Mouse (Mus musculus): ENCODE data around the gene Mical2. TPM values are rescaled to one million over a fixed set of nuclear protein-coding genes. Genes with fewer than 3 reads are reported as not detected.

The Mical2 gene
- polyA plus RNA-seq, 1 experiment: 4.8 TPM

GRCm38 (mm10) chr7:112304382-112304781 lies 78.7 kb downstream of the Mical2 start:
- peak; percentile 37 for DNase-seq (ENCODE audit: low read depth)
- TF ChIP-seq POLR2A (IDR thresholded peaks at IDR 0.05; ENCODE audit: borderline replicate concordance, extremely low read depth, insufficient read depth, insufficient read length, poor library complexity, severe bottlenecking) (no peak), CTCF (IDR thresholded peaks at IDR 0.05; ENCODE audit: borderline replicate concordance, extremely low read depth, insufficient read depth, insufficient read length) (no peak)

GRCm38 (mm10) chr7:112309289-112310016 lies 83.8 kb downstream of the Mical2 start:
- TF ChIP-seq CTCF (IDR thresholded peaks at IDR 0.05; ENCODE audit: borderline replicate concordance, extremely low read depth, insufficient read depth, insufficient read length) (no peak), POLR2A (IDR thresholded peaks at IDR 0.05; ENCODE audit: borderline replicate concordance, extremely low read depth, insufficient read depth, insufficient read length, poor library complexity, severe bottlenecking) (no peak)
- DNase-seq (ENCODE audit: low read depth): peak; percentile 50

DNA sequence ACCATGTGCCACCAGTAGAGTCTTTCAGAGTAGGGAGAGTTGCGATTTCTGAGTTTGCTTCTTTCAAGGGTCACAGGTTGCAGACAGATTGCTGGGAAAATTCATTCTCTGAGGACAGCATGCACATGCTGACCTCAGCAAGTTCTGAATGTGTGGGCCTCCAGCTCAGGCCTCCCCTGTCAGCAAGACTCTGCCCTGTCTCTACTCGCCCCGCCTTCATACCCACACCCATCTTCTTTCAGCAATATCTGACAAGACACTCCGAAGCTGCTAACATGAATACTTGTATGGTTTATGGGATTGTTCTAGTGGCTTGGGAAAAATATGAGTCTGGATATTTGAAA lies 84.3 kb downstream of the Mical2 start:
- no peak for TF ChIP-seq CTCF (IDR thresholded peaks at IDR 0.05; ENCODE audit: borderline replicate concordance, extremely low read depth, insufficient read depth, insufficient read length)
- no peak for TF ChIP-seq POLR2A (IDR thresholded peaks at IDR 0.05; ENCODE audit: borderline replicate concordance, extremely low read depth, insufficient read depth, insufficient read length, poor library complexity, severe bottlenecking)
- DNase-seq (ENCODE audit: low read depth): no peak

DNA sequence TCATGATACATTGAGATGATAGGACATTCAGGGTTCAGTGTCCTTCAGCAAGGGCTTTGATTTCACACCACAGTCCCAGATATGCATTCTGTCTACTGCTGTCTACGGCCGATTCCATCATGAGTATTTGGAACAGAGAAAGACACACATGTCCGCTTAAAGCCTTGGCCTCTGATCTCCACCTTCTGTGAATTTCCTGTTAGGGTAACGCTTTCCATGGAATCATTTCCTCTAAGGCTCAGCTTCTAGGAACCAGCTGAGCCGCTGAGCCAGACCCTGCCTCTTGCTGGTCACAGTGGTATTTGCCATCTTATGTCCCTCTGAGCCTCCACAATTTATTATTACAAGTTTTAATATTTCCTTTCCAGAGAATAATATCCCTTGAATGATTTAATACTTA lies 87.6 kb downstream of the Mical2 start:
- TF ChIP-seq POLR2A (IDR thresholded peaks at IDR 0.05; ENCODE audit: borderline replicate concordance, extremely low read depth, insufficient read depth, insufficient read length, poor library complexity, severe bottlenecking) (no peak), CTCF (IDR thresholded peaks at IDR 0.05; ENCODE audit: borderline replicate concordance, extremely low read depth, insufficient read depth, insufficient read length) (no peak)
- DNase-seq (ENCODE audit: low read depth): no peak

- TF ChIP-seq POLR2A (IDR thresholded peaks at IDR 0.05; ENCODE audit: borderline replicate concordance, extremely low read depth, insufficient read depth, insufficient read length, poor library complexity, severe bottlenecking) (no peak), CTCF (IDR thresholded peaks at IDR 0.05; ENCODE audit: borderline replicate concordance, extremely low read depth, insufficient read depth, insufficient read length) (no peak)
- DNase-seq (ENCODE audit: low read depth): peak; percentile 62
Observed at GRCm38 (mm10) chr7:112313670-112314069, 88.0 kb downstream of the Mical2 start.

GRCm38 (mm10) chr7:112316239-112316638 lies 90.6 kb downstream of the Mical2 start:
- TF ChIP-seq POLR2A (IDR thresholded peaks at IDR 0.05; ENCODE audit: borderline replicate concordance, extremely low read depth, insufficient read depth, insufficient read length, poor library complexity, severe bottlenecking): no peak
- no peak for TF ChIP-seq CTCF (IDR thresholded peaks at IDR 0.05; ENCODE audit: borderline replicate concordance, extremely low read depth, insufficient read depth, insufficient read length)
- DNase-seq (ENCODE audit: low read depth): no peak

DNA sequence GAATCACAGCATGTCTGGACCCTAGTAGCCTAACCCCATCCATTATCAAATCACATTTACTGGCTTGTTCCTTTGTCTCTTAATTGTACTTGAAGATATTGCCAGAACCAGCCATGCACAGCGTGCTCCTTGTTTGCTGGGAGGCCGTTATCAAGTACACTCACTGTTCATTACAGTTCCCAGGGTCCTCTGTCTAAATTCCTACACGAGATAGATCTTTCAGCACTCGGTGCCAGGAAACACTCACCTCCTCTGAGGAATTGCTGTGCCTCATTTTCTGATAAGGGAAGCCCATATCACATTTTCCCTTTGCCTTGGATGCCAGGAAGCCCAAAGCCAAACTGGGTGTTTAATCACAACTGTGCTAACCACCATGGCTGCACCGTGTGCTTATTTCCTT lies 91.8 kb downstream of the Mical2 start:
- DNase-seq (ENCODE audit: low read depth): peak; percentile 30
- no peak for TF ChIP-seq CTCF (IDR thresholded peaks at IDR 0.05; ENCODE audit: borderline replicate concordance, extremely low read depth, insufficient read depth, insufficient read length)
- TF ChIP-seq POLR2A (IDR thresholded peaks at IDR 0.05; ENCODE audit: borderline replicate concordance, extremely low read depth, insufficient read depth, insufficient read length, poor library complexity, severe bottlenecking): no peak

DNA sequence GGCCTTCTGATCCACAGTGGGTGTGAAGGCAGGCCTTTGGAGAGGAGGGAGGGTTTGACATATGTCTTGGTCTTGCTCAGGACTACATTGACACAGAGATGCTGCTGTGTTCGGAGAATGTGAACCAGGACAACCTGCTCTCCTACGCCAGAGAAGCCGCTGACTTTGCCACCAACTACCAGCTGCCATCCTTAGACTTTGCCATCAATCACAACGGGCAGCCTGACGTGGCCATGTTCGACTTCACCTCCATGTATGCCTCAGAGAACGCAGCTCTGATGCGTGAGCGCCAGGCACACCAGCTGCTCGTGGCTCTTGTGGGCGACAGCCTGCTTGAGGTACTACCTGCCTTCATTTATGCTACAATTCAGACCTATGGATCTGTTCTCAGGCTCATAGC lies 92.7 kb downstream of the Mical2 start:
- TF ChIP-seq POLR2A (IDR thresholded peaks at IDR 0.05; ENCODE audit: borderline replicate concordance, extremely low read depth, insufficient read depth, insufficient read length, poor library complexity, severe bottlenecking): no peak
- no peak for TF ChIP-seq CTCF (IDR thresholded peaks at IDR 0.05; ENCODE audit: borderline replicate concordance, extremely low read depth, insufficient read depth, insufficient read length)
- no peak for DNase-seq (ENCODE audit: low read depth)

GRCm38 (mm10) chr7:112319419-112319818 lies 93.8 kb downstream of the Mical2 start:
- TF ChIP-seq CTCF (IDR thresholded peaks at IDR 0.05; ENCODE audit: borderline replicate concordance, extremely low read depth, insufficient read depth, insufficient read length) (no peak), POLR2A (IDR thresholded peaks at IDR 0.05; ENCODE audit: borderline replicate concordance, extremely low read depth, insufficient read depth, insufficient read length, poor library complexity, severe bottlenecking) (no peak)
- peak; percentile 36 for DNase-seq (ENCODE audit: low read depth)

DNA sequence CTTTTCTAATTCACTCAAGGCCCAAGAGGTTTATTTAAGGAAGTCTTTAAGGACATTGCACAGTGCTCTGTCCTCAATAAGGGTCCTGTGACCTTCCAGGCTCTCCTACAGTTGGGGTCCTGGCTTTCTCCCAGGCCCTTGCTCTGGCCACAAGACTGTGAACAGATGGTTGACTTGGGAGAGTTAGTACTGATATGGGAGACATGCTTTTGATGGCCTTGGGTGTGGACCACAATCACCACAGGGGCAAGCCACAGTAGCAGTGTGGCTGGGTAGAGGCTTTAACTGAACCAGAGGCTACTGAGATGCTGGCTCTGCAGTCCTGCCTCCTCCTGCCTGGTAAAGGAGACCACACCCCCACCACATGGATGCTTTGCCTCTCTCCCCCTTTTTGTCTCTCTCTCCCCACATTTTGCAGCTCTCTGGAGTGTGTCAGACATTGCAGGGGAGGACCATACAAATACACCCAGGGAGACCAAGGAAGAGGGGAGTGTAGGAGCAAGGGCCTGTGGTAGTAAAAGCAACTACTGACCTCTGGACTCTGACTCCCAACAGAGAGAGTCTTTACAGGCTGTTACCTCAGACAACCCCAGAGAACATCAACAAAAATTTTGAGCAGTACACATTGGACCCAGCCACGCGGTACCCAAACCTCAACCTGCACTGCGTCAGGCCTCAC lies 94.5 kb downstream of the Mical2 start:
- TF ChIP-seq POLR2A (IDR thresholded peaks at IDR 0.05; ENCODE audit: borderline replicate concordance, extremely low read depth, insufficient read depth, insufficient read length, poor library complexity, severe bottlenecking) (no peak), CTCF (IDR thresholded peaks at IDR 0.05; ENCODE audit: borderline replicate concordance, extremely low read depth, insufficient read depth, insufficient read length) (no peak)
- no peak for DNase-seq (ENCODE audit: low read depth)

DNA sequence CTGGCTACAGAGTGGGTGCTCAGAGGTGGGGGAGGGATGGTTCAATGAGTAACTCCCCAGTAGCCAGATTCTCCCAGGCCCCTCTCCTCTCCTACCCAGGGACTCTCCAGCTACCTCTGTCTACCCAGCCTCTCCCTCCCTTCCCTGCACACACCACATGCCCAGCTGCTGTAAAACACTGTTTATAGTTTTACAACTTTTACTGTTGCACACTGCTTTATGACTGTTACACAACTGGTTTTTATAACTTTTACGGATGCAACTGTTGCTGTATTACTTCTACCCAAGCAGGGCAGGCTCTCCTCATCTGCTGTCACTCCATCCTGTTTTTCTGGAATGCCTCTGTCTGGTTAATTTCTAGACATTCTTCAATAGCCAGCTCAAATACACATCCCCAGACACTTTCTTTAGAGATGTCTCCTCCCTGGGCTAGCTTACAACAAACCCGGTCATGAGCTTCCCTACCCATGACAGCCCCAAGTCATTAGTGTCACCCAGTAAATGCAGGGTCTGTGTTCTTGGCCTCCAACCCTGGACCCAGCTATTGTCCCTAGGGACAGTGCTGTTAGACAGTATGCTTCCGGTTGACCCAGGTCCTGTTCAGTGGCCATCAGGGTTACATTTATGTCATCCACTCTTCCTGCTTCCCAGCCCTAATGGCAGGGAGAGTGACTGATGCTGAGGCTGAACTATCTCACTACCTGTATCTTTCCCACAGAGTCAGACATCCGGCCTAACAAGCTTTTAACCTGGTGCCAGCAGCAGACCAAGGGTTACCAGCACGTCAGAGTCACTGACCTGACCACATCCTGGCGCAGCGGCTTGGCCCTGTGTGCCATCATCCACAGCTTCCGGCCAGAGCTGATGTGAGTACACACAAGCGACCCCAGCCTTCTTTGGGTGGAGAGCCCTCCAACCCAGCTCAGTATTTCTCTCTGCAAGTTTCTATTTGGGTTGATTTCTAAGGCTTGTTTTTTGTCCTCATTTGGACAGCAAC lies 96.4 kb downstream of the Mical2 start:
- no peak for DNase-seq (ENCODE audit: low read depth)
- TF ChIP-seq CTCF (IDR thresholded peaks at IDR 0.05; ENCODE audit: borderline replicate concordance, extremely low read depth, insufficient read depth, insufficient read length): no peak
- no peak for TF ChIP-seq POLR2A (IDR thresholded peaks at IDR 0.05; ENCODE audit: borderline replicate concordance, extremely low read depth, insufficient read depth, insufficient read length, poor library complexity, severe bottlenecking)

Measured in brain, embryonic 14.5 days (tissue).